Mouse (Mus musculus) retina, adult 2 months (tissue): ENCODE measurements around the gene Gm20532.

Experiments used
- DNase-seq: peaks from one replicate; pipeline ENCODE4 v3.0.0-alpha.2; 2012; ENCODE audit warnings: low read depth, low spot score

Gm20532 gene

GRCm38 (mm10) chr2:26586294-26587043, at the start of gene Gm20532:
Gene Gm20532, plus strand, starts transcription at chr2:26586639.
- no peak for DNase-seq

- DNase-seq, result no peak
Measured at GRCm38 (mm10) chr2:26539516-26539915, 46.9 kb upstream of the Gm20532 start.

- no peak for DNase-seq
Measured at GRCm38 (mm10) chr2:26540721-26541120, 45.7 kb upstream of the Gm20532 start.

- no peak for DNase-seq
Measured at GRCm38 (mm10) chr2:26541258-26541910, 45.1 kb upstream of the Gm20532 start.

GRCm38 (mm10) chr2:26543155-26543554, 43.3 kb upstream of the Gm20532 start:
- DNase-seq, result no peak

GRCm38 (mm10) chr2:26543768-26544167, 42.7 kb upstream of the Gm20532 start:
- DNase-seq, result no peak

GRCm38 (mm10) chr2:26544265-26544664, 42.2 kb upstream of the Gm20532 start:
- no peak for DNase-seq

- no peak for DNase-seq
Measured at GRCm38 (mm10) chr2:26547481-26547880, 39.0 kb upstream of the Gm20532 start.

- no peak for DNase-seq
Measured at GRCm38 (mm10) chr2:26549801-26550200, 36.6 kb upstream of the Gm20532 start.

GRCm38 (mm10) chr2:26550205-26550604, 36.2 kb upstream of the Gm20532 start:
- DNase-seq, result no peak

GRCm38 (mm10) chr2:26550777-26551176, 35.7 kb upstream of the Gm20532 start:
- no peak for DNase-seq

GRCm38 (mm10) chr2:26551446-26551845, 35.0 kb upstream of the Gm20532 start:
- no peak for DNase-seq

- no peak for DNase-seq
Measured at GRCm38 (mm10) chr2:26552066-26552465, 34.4 kb upstream of the Gm20532 start.

- DNase-seq, result no peak
Measured at GRCm38 (mm10) chr2:26553904-26554303, 32.5 kb upstream of the Gm20532 start.

GRCm38 (mm10) chr2:26555076-26555475, 31.4 kb upstream of the Gm20532 start:
- DNase-seq, result no peak

- no peak for DNase-seq
Measured at GRCm38 (mm10) chr2:26556535-26556993, 29.9 kb upstream of the Gm20532 start.

GRCm38 (mm10) chr2:26560506-26560905, 25.9 kb upstream of the Gm20532 start:
- DNase-seq, result no peak

GRCm38 (mm10) chr2:26561351-26562016, 25.0 kb upstream of the Gm20532 start:
- no peak for DNase-seq

- DNase-seq, result no peak
Measured at GRCm38 (mm10) chr2:26566221-26566620, 20.2 kb upstream of the Gm20532 start.

- no peak for DNase-seq
Measured at GRCm38 (mm10) chr2:26570034-26570433, 16.4 kb upstream of the Gm20532 start.

- DNase-seq, result no peak
Measured at GRCm38 (mm10) chr2:26571400-26571799, 15.0 kb upstream of the Gm20532 start.

GRCm38 (mm10) chr2:26571826-26572225, 14.6 kb upstream of the Gm20532 start:
- no peak for DNase-seq

- DNase-seq, result no peak
Measured at GRCm38 (mm10) chr2:26573396-26573795, 13.0 kb upstream of the Gm20532 start.
